Mouse (Mus musculus) kidney, postnatal 0 days (tissue): ENCODE results near the gene Naa50. TPM values are rescaled to one million over a fixed set of nuclear protein-coding genes. Genes with fewer than 3 reads are reported as not detected.

ENCODE experiments used
- ATAC-seq: fragments of 200-750 bp; cut with Nextera tagmentation; replicated peaks from 2 replicates; pipeline ENCODE4 v1.8.0; 2017; ENCODE audit warnings: low read depth, moderate number of reproducible peaks, moderate TSS enrichment, moderate library complexity; ENCODE audit not compliant: low FRiP score
- DNase-seq: peaks from one replicate; pipeline ENCODE4 v3.0.0-alpha.2; 2016; ENCODE audit warnings: low spot score
- H3K27ac ChIP-seq: fragments of 300-500 bp; sonication (generic); 2 replicates; pipeline ENCODE4 v1.5.1; 2014; ENCODE audit warnings: mild to moderate bottlenecking
- H3K27me3 ChIP-seq: fragments of 300-500 bp; sonication (generic); 2 replicates; pipeline ENCODE4 v1.6.1; 2014; ENCODE audit warnings: low read length, mixed read lengths; ENCODE audit not compliant: insufficient read depth
- H3K36me3 ChIP-seq: fragments of 300-500 bp; sonication (generic); 2 replicates; pipeline ENCODE4 v1.6.1; 2014; ENCODE audit warnings: low read length, mixed read lengths; ENCODE audit not compliant: insufficient read depth
- H3K4me1 ChIP-seq: fragments of 300-500 bp; sonication (generic); replicated peaks from 2 replicates; pipeline ENCODE4 v1.6.1; 2014; ENCODE audit warnings: antibody characterized with exemption, low read length, mixed read lengths; ENCODE audit not compliant: insufficient read depth
- H3K4me2 ChIP-seq: fragments of 300-500 bp; sonication (generic); 2 replicates; pipeline ENCODE4 v1.6.1; 2014; ENCODE audit warnings: mild to moderate bottlenecking, low read length, moderate library complexity, mixed read lengths
- H3K4me3 ChIP-seq: fragments of 300-500 bp; sonication (generic); replicated peaks from 2 replicates; pipeline ENCODE4 v1.5.1; 2014; ENCODE audit warnings: low read depth, low read length
- H3K9ac ChIP-seq: fragments of 300-500 bp; sonication (generic); 2 replicates; pipeline ENCODE4 v1.6.1; 2014; ENCODE audit warnings: low read depth, low read length
- H3K9me3 ChIP-seq: fragments of 300-500 bp; sonication (generic); replicated peaks from 2 replicates; pipeline ENCODE4 v1.6.1; 2016; ENCODE audit warnings: low read length, inconsistent platforms, mixed read lengths
- CTCF ChIP-seq: IDR thresholded peaks from 2 replicates; pipeline ENCODE4 v1.5.1; 2016; ENCODE audit warnings: antibody characterized with exemption, low read depth, mild to moderate bottlenecking, moderate library complexity
- WGBS: fragments of 180-500 bp; shearing (Covaris S2); extraction: QIAGEN DNeasy Blood & Tissue Kit; methylation state at CpG from one replicate; pipeline ENCODE4 v1.1.7; 2014; 5-methylcytosine and 5-hydroxymethylcytosine counted together
- polyA plus RNA-seq: library from polyadenylated mRNA; unstranded; fragments of >200 nt; fragmentation: Nextera tagmentation; extraction: Ambion mirVana; gene quantifications from 2 replicates; pipeline ENCODE4 v1.2.1, GENCODE M21; 2015

The Naa50 gene
- polyA plus RNA-seq, 1 experiment from 2014 or later = 72.8 TPM

DNA sequence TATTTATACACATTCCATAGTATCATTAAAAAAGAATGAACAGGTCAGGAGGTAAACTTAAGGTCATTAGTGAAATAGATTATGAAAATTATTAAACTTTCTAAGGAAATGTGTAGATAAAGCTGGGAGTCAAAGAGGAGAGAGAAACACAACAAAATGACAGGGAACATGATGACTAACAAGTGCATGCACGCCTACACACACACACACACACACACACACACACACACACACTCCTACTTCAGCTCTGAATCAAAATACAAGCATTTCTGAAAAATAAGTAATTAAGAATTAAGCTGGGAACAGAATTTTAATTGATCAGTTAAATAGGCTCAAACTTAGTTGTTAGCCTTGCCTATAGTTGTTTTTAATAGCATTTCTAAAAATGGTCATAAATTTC lies 14.9 kb upstream of the Naa50 start:
- no peak for TF ChIP-seq CTCF
- no peak overlapping the region for H3K4me2 ChIP-seq
- H3K4me1 ChIP-seq = 0 out of 2 replicates have a peak, but pooled peaks cover 3% of the 10 kb centered on the region
- H3K27ac ChIP-seq = no peak overlapping the region
- ATAC-seq (no peak), DNase-seq (no peak)
- H3K27me3 ChIP-seq = no peaks in the 10 kb centered on the region
- no peaks in the 10 kb centered on the region for H3K9me3 ChIP-seq
- no peaks in the 10 kb centered on the region for H3K36me3 ChIP-seq
- H3K4me3 ChIP-seq = no peak overlapping the region
- WGBS = 83% methylated on average over 1 of the region's 1 CpGs
- no peak overlapping the region for H3K9ac ChIP-seq

DNA sequence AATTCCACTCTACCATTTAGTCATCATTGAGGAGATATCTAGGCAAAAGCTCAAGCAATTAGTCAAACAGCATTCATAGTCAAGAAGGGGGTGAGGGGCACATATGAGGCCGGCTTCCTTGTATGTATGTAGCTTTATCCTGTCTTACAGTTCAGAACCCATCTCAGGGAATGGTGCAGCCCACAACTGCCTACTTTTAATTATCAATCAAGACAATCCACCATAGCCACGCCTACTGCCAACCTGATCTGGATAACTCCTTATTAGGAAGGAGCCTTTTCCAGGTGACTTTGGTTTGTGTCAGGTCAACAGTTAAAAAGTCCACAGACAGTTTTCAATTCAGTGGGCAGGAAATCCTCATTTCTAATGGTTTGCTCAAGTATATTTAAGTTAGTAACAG lies 14.2 kb upstream of the Naa50 start:
- no peak overlapping the region for H3K4me3 ChIP-seq
- WGBS = 86% methylated on average over 2 of the region's 2 CpGs
- no peak overlapping the region for H3K27ac ChIP-seq
- no peak for TF ChIP-seq CTCF
- H3K27me3 ChIP-seq = no peaks in the 10 kb centered on the region
- no peak overlapping the region for H3K4me2 ChIP-seq
- no peak for ATAC-seq
- no peak overlapping the region for H3K9ac ChIP-seq
- 0 out of 2 replicates have a peak, but pooled peaks cover 3% of the 10 kb centered on the region for H3K4me1 ChIP-seq
- DNase-seq = no peak
- H3K9me3 ChIP-seq = no peaks in the 10 kb centered on the region
- no peaks in the 10 kb centered on the region for H3K36me3 ChIP-seq

DNA sequence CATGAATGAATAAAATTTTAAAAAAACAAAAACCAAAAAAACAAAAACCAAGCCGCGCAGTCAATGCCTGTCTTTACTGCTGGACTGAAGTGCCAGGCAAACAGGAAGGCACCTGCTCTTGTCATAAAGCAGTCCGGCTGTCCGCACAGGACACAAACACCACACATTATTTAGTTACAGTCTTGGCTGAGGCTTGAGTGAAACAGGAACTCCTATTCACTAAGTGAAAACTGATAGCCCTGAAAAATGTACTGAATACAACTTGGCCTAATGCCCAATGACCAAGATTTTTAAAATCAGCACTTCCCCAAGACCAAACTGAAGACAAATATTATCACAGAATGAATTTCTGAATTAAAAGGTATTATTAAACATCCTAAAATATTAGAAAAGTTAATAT lies 13.2 kb upstream of the Naa50 start:
- DNase-seq = peak; percentile 35

DNA sequence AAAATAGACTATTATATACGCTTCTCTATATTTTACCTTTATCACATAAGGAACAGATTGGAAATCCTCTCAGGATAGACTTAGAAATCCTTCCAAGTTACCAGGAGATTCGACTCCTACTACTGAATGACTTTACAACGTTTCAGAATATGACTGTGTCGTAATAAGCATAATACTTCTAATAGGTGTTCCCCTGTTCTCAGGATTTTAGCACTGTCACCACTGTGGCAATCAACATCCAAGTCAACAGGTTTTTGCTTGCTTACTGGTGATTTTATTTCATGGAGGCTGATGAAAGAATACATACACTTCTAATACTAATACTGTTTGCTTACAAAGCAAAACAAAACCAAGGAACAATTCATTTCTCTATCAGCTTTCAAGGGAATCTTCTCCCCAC lies 7.3 kb upstream of the Naa50 start:
- H3K4me3 ChIP-seq = no peak overlapping the region
- H3K9me3 ChIP-seq = no peaks in the 10 kb centered on the region
- H3K9ac ChIP-seq = no peak overlapping the region
- H3K27ac ChIP-seq = no peak overlapping the region
- no peaks in the 10 kb centered on the region for H3K27me3 ChIP-seq
- WGBS = 76% methylated on average over 4 of the region's 4 CpGs
- TF ChIP-seq CTCF = no peak
- ATAC-seq (no peak), DNase-seq (no peak)
- H3K4me1 ChIP-seq = no peaks in the 10 kb centered on the region
- H3K36me3 ChIP-seq = no peaks in the 10 kb centered on the region
- no peak overlapping the region for H3K4me2 ChIP-seq

More for the DNA sequence above, 13.2 kb upstream of the Naa50 start:
- H3K4me1 ChIP-seq = 0 out of 2 replicates have a peak, but pooled peaks cover 3% of the 10 kb centered on the region
- H3K4me3 ChIP-seq = no peak overlapping the region
- 56% methylated on average over 4 of the region's 4 CpGs for WGBS
- no peak for ATAC-seq
- H3K27me3 ChIP-seq = no peaks in the 10 kb centered on the region
- TF ChIP-seq CTCF = no peak
- H3K9ac ChIP-seq = no peak overlapping the region
- no peak overlapping the region for H3K4me2 ChIP-seq
- H3K36me3 ChIP-seq = no peaks in the 10 kb centered on the region
- no peak overlapping the region for H3K27ac ChIP-seq
- no peaks in the 10 kb centered on the region for H3K9me3 ChIP-seq

DNA sequence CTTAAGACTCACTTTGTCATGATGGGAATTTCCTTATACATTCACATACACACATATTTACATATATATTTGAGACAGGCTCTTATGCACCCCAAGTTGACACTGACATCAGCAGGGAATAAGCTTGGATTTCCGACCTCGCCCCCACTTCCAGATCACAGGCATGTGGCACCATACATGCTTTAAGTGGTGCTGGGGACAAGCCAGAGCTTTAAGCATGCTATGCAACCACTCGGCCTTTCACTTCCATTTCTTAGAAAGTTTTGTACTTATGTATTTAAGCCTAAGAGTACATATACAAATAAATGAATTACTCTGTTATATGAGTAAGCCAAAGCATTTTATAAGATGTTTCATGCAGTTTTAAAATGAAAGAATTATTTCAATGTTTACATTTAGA lies 6.4 kb upstream of the Naa50 start:
- TF ChIP-seq CTCF = no peak
- ATAC-seq (no peak), DNase-seq (no peak)
- Histone ChIP-seq H3K4me3 (no peak overlapping the region), H3K4me1 (0 out of 2 replicates have a peak, but pooled peaks cover 6% of the 10 kb centered on the region), H3K9ac (no peak overlapping the region), H3K4me2 (no peak overlapping the region), H3K27ac (no peak overlapping the region), H3K9me3 (no peaks in the 10 kb centered on the region), H3K36me3 (no peaks in the 10 kb centered on the region), H3K27me3 (no peaks in the 10 kb centered on the region)
- 85% methylated on average over 3 of the region's 3 CpGs for WGBS

DNA sequence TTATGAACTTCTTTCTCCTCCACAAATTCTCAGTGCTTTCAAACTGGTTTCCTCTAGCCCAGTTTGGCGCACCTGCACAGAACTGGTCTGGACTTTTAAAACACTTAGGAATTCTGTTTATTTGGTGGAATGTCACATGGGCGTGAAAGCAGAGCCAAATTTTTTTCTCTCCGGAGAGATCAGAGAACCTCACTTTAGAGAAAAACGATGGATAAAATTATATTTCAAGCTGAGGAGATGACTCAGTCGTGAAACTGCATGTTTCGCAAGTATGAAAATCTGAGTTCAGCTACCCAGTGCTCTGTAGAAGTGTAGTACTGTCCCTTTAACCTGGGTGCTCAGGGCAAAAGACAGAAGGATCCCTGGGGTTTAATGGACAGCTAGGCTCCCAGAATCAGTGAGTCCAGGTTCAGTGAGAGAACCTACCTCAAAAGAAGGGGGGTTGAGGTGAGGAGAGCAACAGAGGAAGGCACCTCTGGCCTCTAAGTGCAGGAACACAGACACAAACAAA lies 3.1 kb upstream of the Naa50 start:
- Histone ChIP-seq H3K27ac (peak overlapping the region; percentile 71), H3K9ac (no peak overlapping the region), H3K9me3 (no peaks in the 10 kb centered on the region), H3K36me3 (no peaks in the 10 kb centered on the region), H3K4me1 (0 out of 2 replicates have a peak, but pooled peaks cover 6% of the 10 kb centered on the region), H3K4me2 (peak overlapping the region; percentile 90), H3K4me3 (0 out of 2 replicates have a peak overlapping the region, but pooled peaks have one; percentile 11), H3K27me3 (no peaks in the 10 kb centered on the region)
- DNase-seq (peak; percentile 9), ATAC-seq (no peak)
- 77% methylated on average over 6 of the region's 6 CpGs for WGBS
- TF ChIP-seq CTCF = no peak

DNA sequence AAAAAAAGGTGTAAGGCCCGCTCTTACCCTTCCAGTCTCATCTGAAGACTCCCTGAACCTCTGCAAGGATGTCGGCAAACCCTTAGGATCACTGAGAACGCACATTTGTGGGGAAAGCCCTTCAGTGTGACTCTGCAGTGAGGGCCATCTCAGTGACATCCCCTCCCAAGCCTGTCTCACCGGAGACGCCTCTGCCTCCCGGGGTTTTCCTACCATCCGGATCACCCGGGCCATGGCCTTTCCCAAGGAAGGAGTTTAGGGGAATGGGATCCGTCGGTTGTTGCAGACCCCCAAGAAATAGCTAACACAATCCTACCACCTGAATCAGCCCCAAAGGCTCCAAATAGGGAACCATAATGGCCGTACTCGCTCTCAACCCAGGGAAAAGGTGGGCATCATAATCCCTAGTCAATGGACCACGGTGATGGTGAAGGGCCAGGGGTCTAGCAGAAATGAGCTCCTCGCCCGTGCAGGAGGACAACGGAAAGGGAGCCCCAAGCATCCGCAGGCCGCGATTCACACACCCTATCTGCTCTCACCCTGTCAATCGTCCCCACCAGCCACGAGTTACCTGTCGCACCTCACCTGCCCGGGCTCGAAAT lies 1.2 kb upstream of the Naa50 start:
- WGBS = under 1% methylated on average over 24 of the region's 24 CpGs
- Histone ChIP-seq H3K9me3 (no peaks in the 10 kb centered on the region), H3K36me3 (no peaks in the 10 kb centered on the region), H3K4me2 (peak overlapping the region; percentile 90), H3K9ac (peak overlapping the region; percentile 88), H3K4me3 (peak overlapping the region; percentile 95), H3K4me1 (0 out of 2 replicates have a peak, but pooled peaks cover 6% of the 10 kb centered on the region), H3K27me3 (no peaks in the 10 kb centered on the region), H3K27ac (peak overlapping the region; percentile 98)
- ATAC-seq (no peak), DNase-seq (peak; percentile 22)
- no peak for TF ChIP-seq CTCF
